Mouse (Mus musculus) heart, embryonic 16.5 days (tissue): ENCODE results near the gene Mef2a. TPM values are rescaled to one million over a fixed set of nuclear protein-coding genes. Genes with fewer than 3 reads are reported as not detected.

Source experiments
- ATAC-seq: fragments of 200-750 bp; cut with Nextera tagmentation; replicated peaks from 2 replicates; pipeline ENCODE4 v1.8.0; 2017; ENCODE audit warnings: moderate number of reproducible peaks; ENCODE audit not compliant: insufficient read depth, low FRiP score; ENCODE audit errors: extremely low read depth
- H3K27ac ChIP-seq: fragments of 300-500 bp; sonication (generic); 2 replicates; pipeline ENCODE4 v1.5.1; 2014; ENCODE audit warnings: mild to moderate bottlenecking, low read length, control low read depth, moderate library complexity
- H3K27me3 ChIP-seq: fragments of 300-500 bp; sonication (generic); 2 replicates; pipeline ENCODE4 v1.6.1; 2014; ENCODE audit warnings: low read length, mixed read lengths; ENCODE audit not compliant: control insufficient read depth, insufficient read depth
- H3K36me3 ChIP-seq: fragments of 300-500 bp; sonication (generic); 2 replicates; pipeline ENCODE4 v1.6.1; 2014; ENCODE audit not compliant: control insufficient read depth, insufficient read depth
- H3K4me1 ChIP-seq: fragments of 300-500 bp; sonication (generic); 2 replicates; pipeline ENCODE4 v1.6.1; 2014; ENCODE audit warnings: low read length, mixed read lengths; ENCODE audit not compliant: control insufficient read depth, insufficient read depth
- H3K4me2 ChIP-seq: fragments of 300-500 bp; sonication (generic); 2 replicates; pipeline ENCODE4 v1.6.1; 2014; ENCODE audit warnings: low read depth, mild to moderate bottlenecking, control low read depth, low read length
- H3K4me3 ChIP-seq: fragments of 300-500 bp; sonication (generic); 2 replicates; pipeline ENCODE4 v1.5.1; 2014; ENCODE audit warnings: mild to moderate bottlenecking, control low read depth, low read length
- H3K9ac ChIP-seq: fragments of 300-500 bp; sonication (generic); 2 replicates; pipeline ENCODE4 v1.6.1; 2014; ENCODE audit warnings: low read length, control low read depth
- H3K9me3 ChIP-seq: fragments of 300-500 bp; sonication (generic); replicated peaks from 2 replicates; pipeline ENCODE4 v1.6.1; 2016; ENCODE audit warnings: low read length; ENCODE audit not compliant: control insufficient read depth
- WGBS: fragments of 180-500 bp; shearing (Covaris S2); extraction: QIAGEN DNeasy Blood & Tissue Kit; methylation state at CpG from one replicate; pipeline ENCODE4 v1.1.7; 2014; 5-methylcytosine and 5-hydroxymethylcytosine counted together
- polyA plus RNA-seq: library from polyadenylated mRNA; unstranded; fragments of >200 nt; fragmentation: Nextera tagmentation; extraction: Ambion mirVana; gene quantifications from 2 replicates; pipeline ENCODE4 v1.2.1, GENCODE M21; 2015

Gene Mef2a
- polyA plus RNA-seq, result 119 and 120 TPM in 2 replicates

DNA sequence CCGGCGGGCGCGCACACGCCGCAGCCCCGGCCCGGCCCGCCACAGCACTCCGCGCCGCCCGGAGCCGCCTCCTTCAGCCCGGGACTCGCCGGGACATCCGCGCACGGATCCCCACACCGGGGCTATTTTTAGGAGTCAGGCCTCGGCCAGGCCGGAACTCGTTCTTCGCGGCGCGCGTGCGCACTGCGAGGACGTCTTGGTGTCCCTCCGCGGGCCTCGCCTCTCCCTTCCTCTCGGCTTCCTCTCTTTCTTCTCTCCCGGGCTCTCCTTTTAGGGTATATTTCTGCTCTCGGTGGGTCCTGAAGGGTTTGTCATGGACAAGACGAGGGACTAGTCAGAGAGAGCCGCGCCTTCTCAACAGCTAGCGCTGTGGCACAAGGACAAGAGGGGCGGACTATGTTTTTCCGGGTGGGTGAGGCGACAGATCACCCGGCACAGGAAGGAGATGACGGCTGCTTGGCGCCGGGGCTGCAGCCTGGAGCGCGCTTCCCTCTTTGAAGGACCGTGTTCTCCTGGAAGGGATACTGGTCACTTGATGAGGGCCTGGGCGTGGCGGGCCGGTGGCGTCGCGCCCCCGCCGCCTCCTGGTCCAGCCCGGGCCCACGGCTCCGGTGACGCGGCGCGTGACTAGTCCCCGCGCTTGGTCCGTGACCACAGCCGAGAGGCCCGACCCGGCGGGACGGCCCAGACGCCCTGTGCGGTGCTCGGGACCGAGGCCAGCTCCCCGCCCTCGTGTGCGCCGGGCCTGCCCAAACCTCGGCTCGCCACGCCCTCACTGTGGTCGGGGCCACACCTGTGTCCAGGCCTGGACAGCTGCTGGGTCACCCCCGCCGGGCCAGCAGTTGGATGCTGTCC lies at the start of gene Mef2a:
Gene Mef2a (minus strand): TSS at position 130 of the 855 bp plus-strand sequence.
- Histone ChIP-seq H3K27me3 (no peaks in the 10 kb centered on the region), H3K36me3 (no peaks in the 10 kb centered on the region), H3K9ac (peak within 1 kb of the TSS; percentile 100), H3K4me1 (peaks cover 33% of the 10 kb centered on the region), H3K4me3 (peak within 1 kb of the TSS; percentile 100), H3K9me3 (no peaks in the 10 kb centered on the region), H3K4me2 (peak within 1 kb of the TSS; percentile 92), H3K27ac (peak within 1 kb of the TSS; percentile 100)
- under 1% methylated on average over 89 of the region's 89 CpGs for WGBS
- ATAC-seq, result peak; percentile 91

DNA sequence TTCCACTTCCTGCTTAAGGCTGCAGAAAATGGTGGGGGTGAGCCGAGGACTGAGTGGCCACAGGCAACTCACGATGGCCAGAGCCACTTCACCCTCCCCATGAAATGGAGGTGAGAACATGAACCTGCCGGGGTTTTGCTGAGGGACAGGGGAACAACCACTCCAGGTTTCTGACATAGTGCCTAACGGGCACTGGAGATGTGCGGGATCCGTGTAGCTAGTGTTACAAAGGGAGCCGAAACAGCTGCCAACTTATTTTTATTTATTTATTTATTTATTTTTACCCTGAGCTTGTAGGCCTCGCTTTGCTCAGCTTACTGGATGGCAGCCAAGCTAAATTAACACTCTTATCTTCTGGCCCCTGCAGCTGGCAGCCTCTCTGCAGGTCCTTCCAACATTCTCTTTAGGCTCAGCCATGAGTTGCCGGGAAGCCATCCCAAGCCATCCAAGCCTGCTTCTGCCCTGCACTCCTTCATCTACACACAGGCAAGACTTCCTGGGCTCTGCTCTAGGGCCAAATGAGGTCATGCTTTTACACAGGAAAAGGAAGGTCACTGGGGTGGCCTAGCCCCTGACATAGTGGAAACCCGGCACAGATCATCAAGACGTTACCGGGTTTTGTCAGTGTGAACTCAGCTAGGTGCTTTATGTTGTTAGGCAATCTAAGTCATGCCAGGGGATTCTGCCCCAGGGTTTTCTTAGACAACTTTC lies 49.0 kb upstream of the Mef2a start:
- WGBS, result 9% methylated on average over 12 of the region's 12 CpGs
- Histone ChIP-seq H3K9ac (peak overlapping the region; percentile 50), H3K9me3 (no peaks in the 10 kb centered on the region), H3K4me1 (peaks cover 40% of the 10 kb centered on the region), H3K27me3 (no peaks in the 10 kb centered on the region), H3K4me3 (peak overlapping the region; percentile 9; the same call in 1 of the 2 replicates), H3K27ac (peak overlapping the region; percentile 94), H3K36me3 (no peaks in the 10 kb centered on the region), H3K4me2 (peak overlapping the region; percentile 56)
- peak; percentile 88 for ATAC-seq

DNA sequence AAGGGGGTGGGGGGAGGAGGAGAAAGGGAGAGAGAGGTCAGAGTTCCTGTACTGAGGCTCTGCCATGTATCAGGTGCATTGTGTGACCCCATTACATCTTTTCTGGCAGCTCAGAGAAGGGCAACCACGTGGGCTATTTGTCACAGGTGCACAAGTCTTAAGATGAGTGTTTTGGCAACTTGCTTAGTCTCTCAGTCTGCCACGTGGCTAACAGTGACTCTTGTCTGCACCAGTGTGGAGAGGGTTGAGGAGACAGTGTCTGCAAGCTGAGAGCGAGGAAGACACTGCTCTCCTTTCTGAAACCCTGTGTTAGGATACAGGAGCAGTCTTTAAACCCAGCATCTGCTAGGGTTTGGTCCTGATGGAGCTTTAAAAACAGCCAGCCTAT lies 48.4 kb upstream of the Mef2a start:
- H3K27ac ChIP-seq, result peak overlapping the region; percentile 94
- H3K4me3 ChIP-seq, result peak overlapping the region; percentile 9; the same call in 1 of the 2 replicates
- H3K36me3 ChIP-seq, result no peaks in the 10 kb centered on the region
- H3K9me3 ChIP-seq, result no peaks in the 10 kb centered on the region
- no peaks in the 10 kb centered on the region for H3K27me3 ChIP-seq
- peaks cover 40% of the 10 kb centered on the region for H3K4me1 ChIP-seq
- ATAC-seq, result peak; percentile 57
- H3K9ac ChIP-seq, result peak overlapping the region; percentile 50
- 24% methylated on average over 3 of the region's 3 CpGs for WGBS
- peak overlapping the region; percentile 56 for H3K4me2 ChIP-seq

DNA sequence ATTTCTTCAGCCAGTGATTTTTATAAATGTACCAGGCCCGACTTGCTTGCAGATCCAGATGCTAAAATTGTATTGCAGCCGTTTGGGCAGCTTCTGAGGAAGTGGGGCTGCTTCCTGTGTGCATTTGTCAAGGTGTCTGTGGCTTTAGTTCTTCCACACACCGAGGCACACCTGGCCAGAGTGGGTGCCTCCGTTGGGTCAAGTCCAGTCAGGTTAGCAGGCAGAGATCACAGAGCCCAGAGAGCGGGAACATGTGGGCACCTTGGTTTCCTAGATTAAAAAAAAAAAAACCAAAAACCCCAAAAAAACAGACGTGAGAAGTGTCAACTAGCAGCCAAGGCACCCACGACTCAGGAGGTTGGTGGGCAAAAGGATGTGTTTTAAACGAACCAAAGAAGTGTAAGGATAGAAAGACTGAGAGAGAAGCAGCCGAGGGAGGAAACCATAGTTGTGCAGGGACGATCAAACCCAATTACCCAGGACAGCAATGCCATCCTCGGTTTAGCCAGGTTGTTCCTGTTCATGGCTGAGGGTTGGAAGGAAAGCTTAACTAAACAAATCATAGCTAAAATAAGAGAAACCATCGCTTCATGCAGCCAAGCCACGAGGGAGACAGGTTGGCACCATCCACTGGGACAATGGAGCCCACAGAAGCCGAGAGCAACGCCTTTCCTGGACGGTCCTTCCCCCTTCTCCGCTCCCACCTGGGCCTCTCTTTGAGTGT lies 47.1 kb upstream of the Mef2a start:
- H3K4me2 ChIP-seq, result no peak overlapping the region
- peaks cover 32% of the 10 kb centered on the region for H3K4me1 ChIP-seq
- WGBS, result 72% methylated on average over 17 of the region's 17 CpGs
- H3K9me3 ChIP-seq, result no peaks in the 10 kb centered on the region
- H3K27ac ChIP-seq, result peak overlapping the region; percentile 16; the same call in 1 of the 2 replicates
- H3K4me3 ChIP-seq, result no peak overlapping the region
- H3K9ac ChIP-seq, result no peak overlapping the region
- H3K36me3 ChIP-seq, result no peaks in the 10 kb centered on the region
- H3K27me3 ChIP-seq, result no peaks in the 10 kb centered on the region
- ATAC-seq, result no peak

DNA sequence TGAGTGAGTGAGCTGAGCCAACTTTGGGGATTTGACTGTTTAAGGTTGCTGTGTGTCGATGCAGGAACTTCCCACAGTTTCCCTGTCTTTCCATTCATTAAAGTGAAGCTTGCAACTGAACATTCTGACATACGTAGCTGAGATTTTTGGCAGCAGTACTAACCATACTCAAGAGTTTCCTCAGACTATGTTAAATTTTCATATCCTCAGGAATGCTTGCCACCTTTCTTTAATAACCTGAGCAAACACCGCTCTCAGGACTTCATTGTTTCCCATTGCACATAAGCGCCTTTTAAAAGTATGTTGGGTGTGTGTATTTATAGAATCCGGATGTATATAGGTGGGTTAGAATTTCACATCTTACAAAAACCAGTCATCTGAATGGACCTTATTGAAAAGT lies 45.5 kb upstream of the Mef2a start:
- Histone ChIP-seq H3K4me2 (no peak overlapping the region), H3K36me3 (no peaks in the 10 kb centered on the region), H3K27ac (no peak overlapping the region), H3K4me3 (no peak overlapping the region), H3K27me3 (no peaks in the 10 kb centered on the region), H3K9ac (no peak overlapping the region), H3K4me1 (peaks cover 34% of the 10 kb centered on the region), H3K9me3 (no peaks in the 10 kb centered on the region)
- no peak for ATAC-seq
- WGBS, result 89% methylated on average over 5 of the region's 5 CpGs

DNA sequence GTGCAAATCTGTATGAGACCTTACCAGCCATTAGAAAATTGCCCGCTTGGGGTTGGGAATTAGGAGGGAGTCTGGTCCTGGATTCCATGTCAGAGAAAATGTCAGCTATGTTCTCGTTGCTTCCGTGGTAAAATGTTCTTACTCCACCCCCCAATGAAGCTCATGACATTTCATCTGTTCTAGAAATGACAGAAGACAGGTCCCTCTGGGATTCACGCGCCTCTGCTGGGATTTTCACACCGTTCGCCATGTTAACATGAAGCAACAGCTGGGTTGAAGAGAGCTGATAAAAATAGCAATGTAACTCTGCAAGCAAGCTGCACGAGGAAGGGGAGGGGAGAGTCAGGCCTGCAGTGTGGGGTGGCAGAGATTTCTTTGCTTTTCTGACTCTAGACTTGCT lies 42.1 kb upstream of the Mef2a start:
- peak overlapping the region; percentile 87 for H3K27ac ChIP-seq
- no peak overlapping the region for H3K9ac ChIP-seq
- WGBS, result 27% methylated on average over 8 of the region's 8 CpGs
- no peak overlapping the region for H3K4me3 ChIP-seq
- peak; percentile 86 for ATAC-seq
- H3K27me3 ChIP-seq, result no peaks in the 10 kb centered on the region
- peak overlapping the region; percentile 4; the same call in 1 of the 2 replicates for H3K4me2 ChIP-seq
- peaks cover 9% of the 10 kb centered on the region for H3K4me1 ChIP-seq
- no peaks in the 10 kb centered on the region for H3K36me3 ChIP-seq
- H3K9me3 ChIP-seq, result no peaks in the 10 kb centered on the region

DNA sequence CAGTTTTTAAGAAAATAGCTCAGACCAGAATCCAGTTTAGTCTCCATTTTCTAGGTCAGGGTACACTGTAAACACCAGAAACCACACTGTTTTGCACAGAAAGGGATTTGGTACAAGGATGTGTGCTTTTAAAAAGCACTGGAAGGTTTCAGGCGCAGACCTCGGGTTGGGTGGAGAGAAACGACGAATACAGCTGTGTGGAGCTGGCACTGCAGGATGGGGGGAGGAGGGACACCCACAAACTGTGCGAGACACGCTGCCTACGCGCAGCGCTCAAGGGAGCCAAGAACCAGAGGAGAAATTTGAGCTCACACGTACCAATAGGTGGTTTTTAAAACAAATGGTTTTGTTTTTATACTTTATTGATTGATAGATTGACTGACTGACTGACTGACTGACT lies 40.0 kb upstream of the Mef2a start:
- ATAC-seq, result no peak
- H3K9me3 ChIP-seq, result no peaks in the 10 kb centered on the region
- no peak overlapping the region for H3K4me3 ChIP-seq
- H3K36me3 ChIP-seq, result no peaks in the 10 kb centered on the region
- H3K9ac ChIP-seq, result no peak overlapping the region
- H3K27ac ChIP-seq, result no peak overlapping the region
- WGBS, result 81% methylated on average over 10 of the region's 10 CpGs
- H3K4me2 ChIP-seq, result no peak overlapping the region
- peaks cover 5% of the 10 kb centered on the region for H3K4me1 ChIP-seq
- H3K27me3 ChIP-seq, result no peaks in the 10 kb centered on the region

DNA sequence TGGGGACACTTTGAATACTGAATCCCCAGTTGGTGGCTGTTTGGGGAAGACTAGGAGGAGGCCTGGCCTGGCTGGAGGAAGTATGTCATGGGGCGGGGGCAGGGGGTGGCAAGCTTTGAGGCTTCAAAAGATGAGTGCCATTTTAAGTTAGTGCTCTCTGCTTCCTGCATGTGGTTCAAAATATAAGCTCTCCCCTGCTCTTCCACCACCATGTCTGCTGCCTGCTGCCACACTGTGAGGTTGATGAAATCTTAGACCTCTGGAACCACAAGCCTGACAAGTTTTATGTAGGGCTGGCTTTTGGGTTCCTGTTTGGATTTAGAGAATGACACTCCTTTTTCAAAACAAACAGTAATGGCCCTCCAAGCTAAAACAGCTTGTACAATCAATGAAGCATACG lies 34.4 kb upstream of the Mef2a start:
- 87% methylated on average over 2 of the region's 2 CpGs for WGBS
- Histone ChIP-seq H3K9ac (no peak overlapping the region), H3K4me2 (no peak overlapping the region), H3K27ac (no peak overlapping the region), H3K36me3 (no peaks in the 10 kb centered on the region), H3K9me3 (no peaks in the 10 kb centered on the region), H3K4me1 (no peaks in the 10 kb centered on the region), H3K27me3 (no peaks in the 10 kb centered on the region), H3K4me3 (no peak overlapping the region)
- no peak for ATAC-seq
